ENCODE assay signal across 7 mouse cellular contexts in the genomic region with DNA sequence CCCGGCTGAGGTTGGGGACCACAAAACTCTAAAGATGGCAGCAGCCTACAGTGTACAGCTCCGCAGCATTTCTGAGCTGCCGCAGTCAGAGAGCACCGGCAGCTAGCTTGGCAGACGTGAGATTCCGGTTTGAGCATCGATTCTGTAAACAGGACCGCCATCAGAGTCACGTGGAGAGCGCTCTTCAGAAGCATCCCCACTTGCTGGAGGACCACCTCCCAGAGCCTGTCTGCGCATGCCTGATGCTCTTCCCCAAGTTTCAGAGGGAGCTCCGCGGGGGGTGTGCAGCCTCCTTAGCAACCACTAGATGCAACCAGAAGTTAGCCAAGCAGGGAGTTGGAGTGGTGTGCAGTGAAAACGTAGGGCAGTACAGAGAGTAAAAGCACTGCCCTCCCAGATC. TPM values are rescaled to one million over a fixed set of nuclear protein-coding genes. Genes with fewer than 3 reads are reported as not detected.
DNase-seq lines count a peak whose midpoint lies in the region; ATAC-seq lines count a peak whose summit lies in the region.

No protein-coding gene starts in this region.

- WGBS in heart, embryonic 15.5 days: 11% methylated on average over 14 of the region's 14 CpGs
- WGBS in midbrain, embryonic 13.5 days: 44% methylated on average over 14 of the region's 14 CpGs

- no peaks in the 10 kb centered on the region for H3K36me3 ChIP-seq in heart, embryonic 15.5 days
- no peaks in the 10 kb centered on the region for H3K36me3 ChIP-seq in midbrain, embryonic 13.5 days

- peak; percentile 33 for DNase-seq in WW6 (ENCODE audit: low read depth, low spot score)
- peak; percentile 36 for DNase-seq in embryo, embryonic 9.5 days (ENCODE audit: extremely low spot score)
- DNase-seq in left cerebral cortex, adult 18-20 months (ENCODE audit: low spot score in 2 of 2): peak; percentile 31 to 41
- DNase-seq in testis, postnatal 14 days (ENCODE audit: low spot score): peak; percentile 15
- DNase-seq in adrenal gland, postnatal 25 days: no peak

- H3K4me2 ChIP-seq in heart, embryonic 15.5 days: peak overlapping the region; percentile 52
- peak overlapping the region; percentile 43 for H3K4me2 ChIP-seq in midbrain, embryonic 13.5 days (replicated peaks)

- peak overlapping the region; percentile 31 for H3K4me3 ChIP-seq in heart, embryonic 15.5 days
- no peak overlapping the region; the same call in 1 of the 2 replicates for H3K4me3 ChIP-seq in midbrain, embryonic 13.5 days (replicated peaks)

- no peak for ATAC-seq in heart, embryonic 15.5 days (replicated peaks; ENCODE audit: insufficient number of reproducible peaks, insufficient read depth, low FRiP score, low read depth)
- peak; percentile 37; the same call in 1 of the 2 replicates for ATAC-seq in midbrain, embryonic 13.5 days

- peak overlapping the region; percentile 22; the same call in 1 of the 2 replicates for H3K9ac ChIP-seq in heart, embryonic 15.5 days
- H3K9ac ChIP-seq in midbrain, embryonic 13.5 days (replicated peaks): 0 out of 2 replicates have a peak overlapping the region, but pooled peaks have one; percentile 14

- no peak overlapping the region for H3K27ac ChIP-seq in heart, embryonic 15.5 days
- H3K27ac ChIP-seq in midbrain, embryonic 13.5 days: no peak overlapping the region

- H3K4me1 ChIP-seq in heart, embryonic 15.5 days (replicated peaks): peaks cover 11% of the 10 kb centered on the region
- H3K4me1 ChIP-seq in midbrain, embryonic 13.5 days (replicated peaks): peaks cover 7% of the 10 kb centered on the region

- no peaks in the 10 kb centered on the region for H3K27me3 ChIP-seq in heart, embryonic 15.5 days
- H3K27me3 ChIP-seq in midbrain, embryonic 13.5 days: no peaks in the 10 kb centered on the region

- H3K9me3 ChIP-seq in heart, embryonic 15.5 days (replicated peaks): no peaks in the 10 kb centered on the region
- no peaks in the 10 kb centered on the region for H3K9me3 ChIP-seq in midbrain, embryonic 13.5 days

RNA-seq across cellular contexts. Expression of a gene that starts 52.7 kb away (rescaled TPM):
- polyA plus RNA-seq in heart, embryonic 15.5 days (2015; fragmentation: Nextera tagmentation; extraction: Ambion mirVana): 20.9 and 21.4 TPM in 2 replicates
- total RNA-seq in left cerebral cortex, adult 18-20 months (2021): 10 to 100 TPM; 47.7 to 49.6 TPM
- 24.2 and 24.4 TPM in 2 replicates for polyA plus RNA-seq in midbrain, embryonic 13.5 days (2015; fragmentation: Nextera tagmentation; extraction: Ambion mirVana)
- 20.4 and 22.3 TPM in 2 replicates for total RNA-seq in adrenal gland, postnatal 25 days (2021)
